Mouse (Mus musculus): Measurements from ENCODE around the gene Tmem132c.
"Not testable (repeated sequence)": the region's sequence is repeated elsewhere in the genome, so short reads cannot be mapped to it uniquely, and the experiment has no call there.

Gene Tmem132c

GRCm38 (mm10) chr5:127346364-127346763, 104.8 kb downstream of the Tmem132c start:
- DNase-seq, result no peak

GRCm38 (mm10) chr5:127347053-127347748, 105.6 kb downstream of the Tmem132c start:
- DNase-seq, result no peak

- no peak for DNase-seq
Observed at GRCm38 (mm10) chr5:127349221-127350065, 107.8 kb downstream of the Tmem132c start.

- no peak for DNase-seq
Observed at GRCm38 (mm10) chr5:127353002-127353401, 111.4 kb downstream of the Tmem132c start.

DNA sequence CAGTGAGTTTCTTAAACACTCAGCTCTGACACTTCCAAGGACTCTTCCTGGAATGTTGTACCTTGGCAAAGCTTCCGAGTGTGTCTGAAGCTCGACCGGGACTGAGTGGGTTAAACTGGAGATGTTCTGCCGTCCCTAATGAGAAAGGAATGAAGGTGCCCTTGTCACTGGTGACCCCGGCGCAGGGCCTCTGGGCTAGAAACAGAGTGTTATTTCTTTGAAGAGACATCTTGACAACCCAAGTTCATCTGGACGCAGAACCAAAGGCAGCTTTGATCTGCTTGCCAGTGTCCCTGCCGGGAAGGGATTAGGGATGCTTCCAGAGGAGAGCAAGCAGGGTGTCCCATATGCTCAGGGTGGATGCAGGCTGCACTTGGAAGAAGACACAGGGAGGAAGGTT, 114.2 kb downstream of the Tmem132c start:
- DNase-seq, result no peak

GRCm38 (mm10) chr5:127357878-127358277, 116.3 kb downstream of the Tmem132c start:
- not testable (repeated sequence) for DNase-seq

GRCm38 (mm10) chr5:127361145-127361544, 119.5 kb downstream of the Tmem132c start:
- DNase-seq, result no peak

DNA sequence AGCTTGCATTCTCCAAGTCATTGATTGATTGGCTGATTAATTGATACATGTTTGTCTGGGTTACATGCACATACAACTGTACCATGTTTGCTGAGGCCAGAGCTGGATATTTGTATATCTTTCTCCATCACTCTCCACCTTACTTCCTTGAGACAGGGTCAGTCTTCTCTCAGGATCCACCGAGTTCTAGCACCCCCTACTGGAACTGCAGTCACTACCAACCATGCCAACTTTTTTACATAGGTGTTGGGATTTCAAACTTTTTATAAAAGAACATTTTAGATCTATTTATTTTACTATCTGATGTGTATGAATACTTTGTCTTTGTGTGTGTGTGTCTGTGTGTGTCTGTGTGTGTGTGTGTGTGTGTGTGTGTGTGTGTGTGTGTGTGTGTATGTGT, 123.5 kb downstream of the Tmem132c start:
- no peak for DNase-seq

GRCm38 (mm10) chr5:127368191-127368590, 126.6 kb downstream of the Tmem132c start:
- DNase-seq, result no peak

- no peak for DNase-seq
Observed at GRCm38 (mm10) chr5:127369812-127370211, 128.2 kb downstream of the Tmem132c start.

DNA sequence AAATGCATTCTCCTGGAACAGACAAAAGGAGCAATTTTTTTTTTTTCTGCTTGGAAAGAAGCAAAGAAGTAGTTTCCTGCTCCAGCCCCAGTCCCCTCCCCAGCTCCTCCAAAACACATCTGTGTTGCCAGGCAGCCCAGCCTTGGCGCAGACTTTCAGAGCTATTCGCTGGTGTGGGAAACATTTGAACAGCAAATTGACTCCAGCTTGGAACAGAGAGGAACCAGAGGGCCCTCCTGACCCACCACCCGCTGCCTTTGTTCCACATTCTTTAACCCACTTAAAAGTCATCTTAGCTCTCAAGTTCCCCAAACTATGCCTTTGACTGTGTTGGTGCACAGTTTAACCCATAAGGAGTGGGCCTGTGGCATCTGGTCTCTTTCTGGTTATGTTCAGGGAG, 128.9 kb downstream of the Tmem132c start:
- no peak for DNase-seq

- DNase-seq, result peak; percentile 95
Observed at GRCm38 (mm10) chr5:127374251-127374650, 132.6 kb downstream of the Tmem132c start.

DNA sequence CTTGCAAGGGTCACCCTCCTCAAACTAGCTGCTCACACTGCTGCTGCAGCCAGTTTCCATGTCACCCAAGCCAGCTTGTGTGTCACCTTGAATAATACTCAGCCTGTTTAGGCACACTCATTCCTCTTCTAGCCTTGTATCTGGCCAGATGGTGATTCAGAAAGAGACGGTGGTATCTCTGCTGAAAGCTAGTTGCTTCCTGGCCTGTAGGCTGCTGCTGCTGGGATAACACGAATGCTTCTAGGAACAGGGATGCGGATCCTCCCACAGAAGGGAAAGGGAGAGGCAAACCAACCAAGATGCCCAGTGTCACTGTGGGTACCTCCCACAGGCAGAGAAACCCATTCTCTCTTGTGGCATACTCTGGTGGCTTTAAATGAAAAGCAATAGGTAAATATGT, 134.0 kb downstream of the Tmem132c start:
- no peak for DNase-seq

- no peak for DNase-seq
Observed at GRCm38 (mm10) chr5:127378521-127378920, 136.9 kb downstream of the Tmem132c start.

GRCm38 (mm10) chr5:127379351-127379750, 137.7 kb downstream of the Tmem132c start:
- no peak for DNase-seq

GRCm38 (mm10) chr5:127381216-127381615, 139.6 kb downstream of the Tmem132c start:
- DNase-seq, result no peak

- no peak for DNase-seq
Observed at GRCm38 (mm10) chr5:127382571-127382970, 141.0 kb downstream of the Tmem132c start.

GRCm38 (mm10) chr5:127391187-127391586, 149.6 kb downstream of the Tmem132c start:
- DNase-seq, result no peak

DNA sequence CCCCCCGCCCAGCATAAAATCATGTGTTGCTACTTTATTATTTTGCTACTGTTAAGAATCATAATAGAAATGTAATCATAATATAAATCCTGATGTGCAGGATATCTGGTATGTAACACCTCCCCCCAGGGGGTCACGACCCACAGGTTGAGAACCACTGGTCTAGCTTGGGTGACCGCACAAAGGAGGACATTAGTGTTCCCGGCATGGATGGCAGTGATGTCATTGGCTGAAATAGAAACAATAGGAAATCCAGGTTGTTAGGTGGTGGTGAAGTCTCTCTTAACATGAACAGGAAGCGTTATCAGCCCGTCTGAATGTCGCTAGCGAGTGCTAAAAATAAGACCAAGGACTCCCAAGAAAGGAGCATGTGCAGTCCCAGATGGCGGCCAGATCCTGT, 155.3 kb downstream of the Tmem132c start:
- DNase-seq, result no peak

DNA sequence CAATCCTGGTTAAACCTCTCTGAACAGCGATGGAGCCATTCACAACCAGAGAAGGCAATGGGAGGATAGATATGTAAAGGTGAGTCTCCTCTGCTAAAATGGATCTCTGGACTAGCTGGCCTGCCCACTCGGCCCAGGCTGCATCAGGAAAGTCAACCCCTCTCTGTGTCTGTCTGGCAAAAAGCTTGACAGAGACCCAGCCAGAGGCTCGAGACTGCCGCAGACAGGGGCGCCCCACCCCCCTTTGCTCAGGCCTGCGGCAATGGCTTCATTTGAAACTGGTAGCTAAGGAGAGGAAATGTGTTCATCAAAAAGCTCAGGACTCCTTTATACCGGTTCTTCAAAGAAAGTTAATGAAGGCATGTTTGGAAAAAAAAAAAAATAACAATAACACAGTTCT, 156.4 kb downstream of the Tmem132c start:
- no peak for DNase-seq

DNA sequence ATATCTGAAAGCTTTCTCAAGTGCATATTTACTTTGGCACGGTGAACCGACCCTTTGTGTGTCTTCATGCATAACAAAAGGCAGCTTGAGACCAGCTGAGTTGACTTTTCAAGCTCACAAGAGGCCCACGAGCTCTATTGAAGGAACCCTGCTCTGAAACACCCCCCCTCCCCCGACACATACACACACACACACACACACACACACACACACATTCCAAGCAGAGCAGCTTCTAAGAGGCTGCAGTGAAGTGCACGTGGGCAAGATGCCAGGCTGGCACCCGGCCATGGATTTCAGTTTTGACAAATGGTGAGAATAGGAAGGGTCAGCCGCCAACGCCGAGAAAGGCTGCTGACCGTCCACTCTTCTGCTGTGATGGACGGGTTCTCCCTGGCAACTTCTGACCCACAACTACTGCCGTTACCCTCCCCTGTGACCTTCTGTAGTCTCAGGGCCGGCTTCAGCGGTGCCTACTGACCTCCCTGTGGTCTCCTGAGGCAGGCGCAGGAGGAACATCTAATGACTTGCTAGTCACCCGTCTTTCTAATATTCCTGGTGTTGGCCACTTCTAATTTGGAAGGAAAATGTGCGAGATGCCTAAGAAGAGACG, 163.9 kb downstream of the Tmem132c start:
- DNase-seq, result peak; percentile 90

DNA sequence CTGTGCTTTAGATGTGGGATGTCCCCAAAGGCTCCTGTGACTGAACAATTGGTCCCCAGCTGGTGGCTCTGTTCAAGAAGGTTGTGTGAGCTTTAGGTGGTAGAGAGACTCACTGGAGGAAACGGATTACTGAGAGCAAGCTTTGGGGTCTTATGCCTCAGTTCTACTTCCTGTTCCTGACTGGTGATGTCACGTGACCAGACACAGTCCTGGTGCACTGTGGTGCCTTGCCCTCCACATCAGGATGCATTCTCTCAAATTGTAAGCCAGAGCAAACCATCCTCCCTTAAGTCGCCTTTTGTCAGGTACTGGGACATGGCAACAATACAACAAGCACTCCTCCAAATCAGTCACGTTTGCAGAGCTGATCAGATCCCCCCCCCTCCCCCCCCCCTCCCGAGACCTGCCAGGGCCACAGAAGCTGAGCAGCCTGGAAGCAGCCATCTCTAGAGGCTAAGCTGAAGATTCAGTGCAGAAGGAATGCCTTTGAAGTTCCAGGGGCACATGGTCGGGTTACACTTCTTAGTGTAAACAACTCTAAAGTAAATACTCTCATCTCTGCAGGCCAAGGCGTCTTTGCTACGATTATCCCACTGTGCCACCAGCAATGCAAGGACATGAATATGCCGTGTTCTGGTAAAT, 164.5 kb downstream of the Tmem132c start:
- DNase-seq, result no peak

GRCm38 (mm10) chr5:127416536-127416935, 174.9 kb downstream of the Tmem132c start:
- DNase-seq, result no peak

Data from heart, adult 11 months (tissue).